Mouse (Mus musculus): ENCODE measurements around the gene Cacnb1. TPM values are rescaled to one million over a fixed set of nuclear protein-coding genes. Genes with fewer than 3 reads are reported as not detected.

Cacnb1 gene
- polyA plus RNA-seq, 1 experiment from 2014 or later = 13.2 TPM

DNA sequence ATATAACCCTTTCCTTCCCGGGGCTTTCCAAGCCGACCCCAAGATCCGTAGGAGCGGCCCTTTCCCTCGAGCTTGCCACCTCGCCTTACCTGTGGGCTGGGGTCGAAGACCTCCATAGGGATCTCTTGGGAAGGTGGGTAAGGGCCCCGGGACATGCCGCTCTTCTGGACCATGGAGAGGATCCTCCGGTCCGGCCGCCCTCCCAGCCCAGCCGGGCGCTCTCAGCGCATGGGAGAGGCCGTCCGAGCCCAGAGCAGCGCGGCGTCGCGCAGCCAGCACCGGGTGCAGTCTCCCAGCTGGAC is 630 bp downstream of the Cacnb1 start:
- no peaks in the 10 kb centered on the region for H3K9me3 ChIP-seq
- peak overlapping the region; percentile 92 for H3K27ac ChIP-seq
- 0 out of 2 replicates have a peak, but pooled peaks cover 4% of the 10 kb centered on the region for H3K27me3 ChIP-seq
- ATAC-seq (ENCODE audit: insufficient number of reproducible peaks, insufficient read depth, low FRiP score, low TSS enrichment, low read depth) = peak; percentile 18
- WGBS = 0% methylated on average over 23 of the region's 23 CpGs
- peak overlapping the region; percentile 88 for H3K4me3 ChIP-seq (replicated peaks)
- H3K36me3 ChIP-seq = peaks cover 20% of the 10 kb centered on the region
- H3K4me1 ChIP-seq (replicated peaks) = peaks cover 34% of the 10 kb centered on the region
- H3K9ac ChIP-seq (replicated peaks) = peak overlapping the region; percentile 86
- peak overlapping the region; percentile 81 for H3K4me2 ChIP-seq

DNA sequence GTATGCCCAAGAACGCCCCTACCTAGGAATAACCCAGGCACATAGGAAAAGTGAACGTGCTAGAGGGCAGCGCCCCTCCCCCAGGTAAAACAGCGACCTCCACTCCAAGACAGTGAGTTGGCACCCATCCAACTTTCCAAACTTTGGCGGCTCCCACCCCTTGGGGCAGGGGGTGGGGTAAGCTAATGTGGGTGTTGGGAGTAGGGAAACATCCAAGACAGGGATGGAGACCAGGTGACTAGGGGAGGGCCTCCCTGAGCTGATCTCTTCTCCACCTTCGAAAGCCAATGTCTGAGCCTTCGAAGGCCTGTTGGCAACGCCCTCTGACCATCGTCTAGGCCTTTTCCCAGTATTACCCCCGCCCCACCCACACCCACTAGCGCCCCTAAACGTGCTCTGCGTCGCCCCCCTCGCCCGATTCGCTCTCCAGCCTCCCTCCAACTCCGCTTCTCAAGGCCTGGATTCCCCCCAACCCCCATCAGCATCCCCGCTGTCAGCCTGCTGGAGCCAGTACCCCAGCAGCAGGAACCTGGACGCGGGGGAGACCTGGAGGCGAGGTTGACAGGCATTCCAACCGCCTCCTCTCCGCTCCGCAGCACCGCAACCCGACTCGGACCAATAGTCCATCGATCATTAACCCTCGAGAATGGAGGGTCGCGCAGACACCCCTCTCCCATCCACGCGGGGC is 1.1 kb downstream of the Cacnb1 start:
- peak overlapping the region; percentile 92 for H3K27ac ChIP-seq
- peak; percentile 20; the same call in 1 of the 2 replicates for ATAC-seq (ENCODE audit: insufficient number of reproducible peaks, insufficient read depth, low FRiP score, low TSS enrichment, low read depth)
- peak overlapping the region; percentile 81 for H3K4me2 ChIP-seq
- 0 out of 2 replicates have a peak, but pooled peaks cover 4% of the 10 kb centered on the region for H3K27me3 ChIP-seq
- 4% methylated on average over 34 of the region's 34 CpGs for WGBS
- peaks cover 25% of the 10 kb centered on the region for H3K36me3 ChIP-seq
- peak overlapping the region; percentile 86 for H3K9ac ChIP-seq (replicated peaks)
- peaks cover 34% of the 10 kb centered on the region for H3K4me1 ChIP-seq (replicated peaks)
- no peaks in the 10 kb centered on the region for H3K9me3 ChIP-seq
- H3K4me3 ChIP-seq (replicated peaks) = peak overlapping the region; percentile 88

DNA sequence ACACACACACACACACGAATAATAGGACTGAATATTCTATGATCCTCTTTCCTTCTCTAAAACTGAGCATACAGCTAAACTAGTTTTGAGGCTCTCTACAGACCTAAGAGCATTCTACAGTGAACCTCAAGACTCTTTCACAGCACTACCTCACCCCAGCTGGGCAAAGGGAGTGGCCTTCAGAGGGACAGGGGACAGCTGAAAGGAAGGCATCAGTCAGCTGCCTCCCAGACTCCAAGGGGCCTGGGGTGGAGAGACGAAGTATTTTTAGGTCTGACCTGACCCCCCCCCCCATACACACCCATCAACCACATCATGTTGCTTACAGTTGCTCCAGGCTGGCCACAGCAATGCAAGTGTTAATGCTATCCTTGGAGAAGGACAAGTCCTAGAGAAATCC is 1.7 kb downstream of the Cacnb1 start:
- Histone ChIP-seq H3K9me3 (no peaks in the 10 kb centered on the region), H3K4me1 (replicated peaks) (peaks cover 33% of the 10 kb centered on the region), H3K27ac (peak overlapping the region; percentile 92), H3K4me2 (peak overlapping the region; percentile 81), H3K27me3 (0 out of 2 replicates have a peak, but pooled peaks cover 4% of the 10 kb centered on the region), H3K9ac (replicated peaks) (peak overlapping the region; percentile 86; the same call in 1 of the 2 replicates), H3K36me3 (peaks cover 30% of the 10 kb centered on the region), H3K4me3 (replicated peaks) (peak overlapping the region; percentile 88)
- WGBS = 46% methylated on average over 2 of the region's 2 CpGs
- 0 out of 2 replicates have a peak, but pooled peaks have one; percentile 3 for ATAC-seq (ENCODE audit: insufficient number of reproducible peaks, insufficient read depth, low FRiP score, low TSS enrichment, low read depth)

DNA sequence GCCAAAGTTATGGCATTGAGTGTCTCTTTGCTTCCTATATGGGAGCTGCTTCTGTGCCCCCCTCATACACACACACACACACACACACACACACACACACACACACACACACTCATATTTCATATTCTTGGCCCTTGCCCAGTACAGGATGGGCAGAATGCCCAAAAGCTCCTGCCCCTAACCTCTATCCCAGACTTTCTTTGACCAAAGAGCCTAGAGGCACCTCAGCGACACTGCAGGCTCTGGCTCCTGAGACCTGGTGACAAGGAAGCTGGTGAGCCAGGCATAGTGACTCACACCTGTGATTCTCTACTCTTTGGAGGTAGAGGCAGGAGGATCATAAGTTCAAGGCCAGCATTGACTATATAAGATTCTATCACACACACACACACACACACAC is 2.1 kb downstream of the Cacnb1 start:
- H3K36me3 ChIP-seq = peaks cover 35% of the 10 kb centered on the region
- H3K9ac ChIP-seq (replicated peaks) = no peak overlapping the region
- no peak overlapping the region for H3K27ac ChIP-seq
- H3K4me3 ChIP-seq (replicated peaks) = peak overlapping the region; percentile 88
- H3K9me3 ChIP-seq = no peaks in the 10 kb centered on the region
- 0 out of 2 replicates have a peak, but pooled peaks cover 4% of the 10 kb centered on the region for H3K27me3 ChIP-seq
- ATAC-seq (ENCODE audit: insufficient number of reproducible peaks, insufficient read depth, low FRiP score, low TSS enrichment, low read depth) = no peak
- H3K4me2 ChIP-seq = peak overlapping the region; percentile 81
- peaks cover 29% of the 10 kb centered on the region for H3K4me1 ChIP-seq (replicated peaks)
- WGBS = 63% methylated on average over 1 of the region's 1 CpGs

DNA sequence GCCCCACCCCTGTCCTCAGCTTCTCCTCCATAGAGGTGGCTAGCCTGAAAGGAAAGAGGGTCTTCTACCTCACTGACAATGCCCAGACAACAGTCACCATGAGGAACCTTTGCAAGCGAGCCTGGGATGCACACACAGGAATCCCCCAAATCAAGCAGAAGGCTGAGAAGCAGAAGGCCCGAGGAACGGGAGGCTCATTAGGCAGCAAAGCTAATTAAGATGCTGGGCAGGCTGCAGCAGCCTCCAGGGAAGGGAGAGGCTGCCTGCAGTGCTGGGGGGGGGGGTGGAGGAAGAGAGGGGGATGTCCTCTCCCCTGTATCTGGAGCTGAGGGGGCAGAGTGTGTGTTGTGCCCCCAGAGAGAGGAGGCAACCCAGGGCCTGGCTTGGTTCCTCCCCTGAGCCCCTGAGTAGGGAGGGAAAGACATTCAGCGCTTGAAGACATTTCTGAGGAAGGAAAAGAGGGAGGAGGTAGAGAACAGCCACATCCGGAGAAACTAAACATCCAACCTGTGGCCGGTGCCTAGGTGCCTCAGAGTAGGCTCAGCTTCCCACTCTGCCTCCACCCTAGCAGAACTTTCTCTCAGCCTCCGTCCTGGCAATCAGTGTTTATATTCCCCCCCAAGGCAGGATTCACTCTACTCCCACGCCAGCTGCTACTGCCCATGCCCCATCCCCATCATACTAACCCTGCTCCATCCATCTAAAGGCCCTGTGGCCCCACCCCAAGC is 2.8 kb downstream of the Cacnb1 start:
- WGBS = 25% methylated on average over 8 of the region's 8 CpGs
- H3K4me2 ChIP-seq = peak overlapping the region; percentile 81
- H3K9ac ChIP-seq (replicated peaks) = 0 out of 2 replicates have a peak overlapping the region, but pooled peaks have one; percentile 8
- peaks cover 41% of the 10 kb centered on the region for H3K36me3 ChIP-seq
- H3K27me3 ChIP-seq = 0 out of 2 replicates have a peak, but pooled peaks cover 4% of the 10 kb centered on the region
- peak overlapping the region; percentile 88; the same call in 1 of the 2 replicates for H3K4me3 ChIP-seq (replicated peaks)
- H3K27ac ChIP-seq = no peak overlapping the region
- no peak for ATAC-seq (ENCODE audit: insufficient number of reproducible peaks, insufficient read depth, low FRiP score, low TSS enrichment, low read depth)
- H3K9me3 ChIP-seq = no peaks in the 10 kb centered on the region
- peaks cover 27% of the 10 kb centered on the region for H3K4me1 ChIP-seq (replicated peaks)

DNA sequence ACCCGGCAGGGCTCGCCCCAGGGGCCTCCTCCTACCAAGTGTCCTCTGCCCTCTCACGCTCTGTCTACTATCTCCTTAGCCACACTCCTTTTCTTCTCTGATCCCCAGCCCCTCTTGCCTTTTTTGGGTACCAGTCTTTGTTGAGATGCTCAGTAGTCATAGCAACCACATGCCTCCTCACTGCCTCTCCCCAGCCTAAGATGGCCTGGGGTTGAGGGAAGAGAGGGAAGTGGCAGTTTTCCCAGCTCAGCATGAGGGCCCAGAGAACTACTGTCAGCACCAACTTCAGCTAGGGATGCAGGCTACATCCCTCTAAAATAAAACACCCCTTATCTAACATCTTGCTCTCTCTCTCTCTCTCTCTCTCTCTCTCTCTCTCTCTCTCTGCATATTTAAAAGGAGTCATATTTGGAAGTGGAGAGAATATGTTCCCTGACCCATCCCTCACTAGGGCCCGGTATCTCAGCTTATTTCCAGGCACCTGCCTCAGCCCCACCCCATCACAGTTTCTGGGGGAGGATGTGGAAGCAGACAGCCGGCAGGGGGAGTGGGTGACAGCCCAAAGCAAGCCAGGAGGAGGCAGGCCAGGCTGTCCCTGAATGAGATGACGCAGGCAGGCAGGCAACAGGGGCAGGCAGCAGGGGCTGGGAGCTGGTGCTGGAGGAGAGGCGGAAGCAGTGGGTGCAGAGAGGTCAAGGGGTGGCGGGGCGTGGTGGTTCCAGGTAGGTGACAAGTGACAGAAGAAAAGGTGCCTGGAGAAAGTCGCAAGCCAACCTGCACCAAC is 3.8 kb downstream of the Cacnb1 start:
- 0 out of 2 replicates have a peak overlapping the region, but pooled peaks have one; percentile 81 for H3K4me2 ChIP-seq
- H3K9me3 ChIP-seq = no peaks in the 10 kb centered on the region
- H3K4me3 ChIP-seq (replicated peaks) = no peak overlapping the region
- H3K27me3 ChIP-seq = 0 out of 2 replicates have a peak, but pooled peaks cover 4% of the 10 kb centered on the region
- H3K36me3 ChIP-seq = peaks cover 51% of the 10 kb centered on the region
- H3K27ac ChIP-seq = no peak overlapping the region
- WGBS = 48% methylated on average over 10 of the region's 10 CpGs
- ATAC-seq (ENCODE audit: insufficient number of reproducible peaks, insufficient read depth, low FRiP score, low TSS enrichment, low read depth) = no peak
- H3K4me1 ChIP-seq (replicated peaks) = peaks cover 27% of the 10 kb centered on the region
- no peak overlapping the region; the same call in 1 of the 2 replicates for H3K9ac ChIP-seq (replicated peaks)

DNA sequence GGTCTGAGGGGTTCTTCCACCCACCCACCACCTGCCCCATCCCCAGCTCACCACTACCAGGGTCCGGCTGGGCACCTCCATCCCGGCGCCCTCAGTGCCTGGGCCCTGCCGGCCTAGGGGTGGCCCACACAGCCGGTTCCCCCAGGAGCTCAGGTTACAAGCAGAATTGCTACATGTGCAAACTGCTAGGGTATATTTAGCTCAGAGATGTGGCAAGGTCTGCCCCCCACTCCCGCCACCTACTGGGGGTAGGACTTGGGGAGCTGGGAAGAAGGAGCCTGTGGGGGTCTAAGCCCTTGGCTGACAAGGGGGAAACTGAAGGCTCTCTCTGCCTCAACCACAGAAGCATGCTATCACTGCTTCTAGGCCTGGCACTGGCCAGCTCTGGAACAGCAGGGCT is 4.6 kb downstream of the Cacnb1 start:
- 59% methylated on average over 6 of the region's 6 CpGs for WGBS
- peaks cover 58% of the 10 kb centered on the region for H3K36me3 ChIP-seq

DNA sequence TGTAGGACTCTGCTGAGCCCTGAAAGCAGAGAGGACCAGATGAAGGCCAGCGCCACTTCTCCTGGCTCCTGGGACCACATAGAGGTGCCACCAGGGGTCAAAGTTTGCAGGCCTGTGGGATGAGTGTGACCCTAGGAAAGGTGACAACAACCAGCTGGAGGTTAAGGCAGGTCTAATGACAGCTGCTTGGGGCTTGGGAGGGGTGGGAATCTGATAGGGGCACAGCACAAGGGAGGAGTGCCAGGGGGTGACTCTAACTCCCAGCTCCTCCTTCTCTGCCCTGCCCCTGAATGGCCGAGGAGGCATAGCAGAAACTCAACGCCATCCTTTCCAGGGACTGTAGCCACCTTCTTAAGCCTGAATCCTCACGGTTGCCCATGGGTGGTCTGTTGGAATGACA is 6.0 kb downstream of the Cacnb1 start:
- Histone ChIP-seq H3K9me3 (no peaks in the 10 kb centered on the region), H3K4me2 (no peak overlapping the region), H3K9ac (replicated peaks) (no peak overlapping the region), H3K36me3 (peaks cover 67% of the 10 kb centered on the region), H3K4me3 (replicated peaks) (no peak overlapping the region), H3K27me3 (0 out of 2 replicates have a peak, but pooled peaks cover 10% of the 10 kb centered on the region), H3K4me1 (replicated peaks) (peaks cover 26% of the 10 kb centered on the region), H3K27ac (no peak overlapping the region)
- 69% methylated on average over 4 of the region's 4 CpGs for WGBS
- no peak for ATAC-seq (ENCODE audit: insufficient number of reproducible peaks, insufficient read depth, low FRiP score, low TSS enrichment, low read depth)

More for the DNA sequence above, 4.6 kb downstream of the Cacnb1 start:
- Histone ChIP-seq H3K27ac (no peak overlapping the region), H3K27me3 (0 out of 2 replicates have a peak, but pooled peaks cover 4% of the 10 kb centered on the region), H3K4me3 (replicated peaks) (no peak overlapping the region), H3K9ac (replicated peaks) (no peak overlapping the region), H3K9me3 (no peaks in the 10 kb centered on the region), H3K4me1 (replicated peaks) (peaks cover 27% of the 10 kb centered on the region), H3K4me2 (no peak overlapping the region)
- no peak for ATAC-seq (ENCODE audit: insufficient number of reproducible peaks, insufficient read depth, low FRiP score, low TSS enrichment, low read depth)

DNA sequence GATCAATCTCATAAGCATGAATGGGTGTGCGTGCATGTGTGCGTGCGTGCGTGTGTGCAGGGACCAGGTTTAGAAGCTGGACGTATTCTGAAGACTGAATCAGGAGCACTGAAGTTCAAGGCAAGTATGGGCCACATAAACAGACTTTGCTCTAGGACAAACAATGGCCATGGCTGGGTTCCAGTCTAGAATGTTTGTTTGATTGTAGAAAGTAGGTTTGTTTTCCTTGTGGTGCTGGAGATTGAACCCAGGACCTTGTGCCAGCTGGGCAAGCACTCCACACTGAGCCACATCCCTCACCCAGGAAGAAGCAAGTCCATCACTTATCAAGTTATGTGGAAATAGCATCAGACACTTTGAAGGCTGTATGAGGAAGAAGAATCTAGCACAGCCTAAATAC is 6.7 kb downstream of the Cacnb1 start:
- Histone ChIP-seq H3K9ac (replicated peaks) (no peak overlapping the region), H3K4me3 (replicated peaks) (no peak overlapping the region), H3K4me1 (replicated peaks) (peaks cover 20% of the 10 kb centered on the region), H3K27ac (no peak overlapping the region), H3K9me3 (no peaks in the 10 kb centered on the region), H3K36me3 (peaks cover 74% of the 10 kb centered on the region), H3K4me2 (no peak overlapping the region), H3K27me3 (peaks cover 10% of the 10 kb centered on the region; the same call in 1 of the 2 replicates)
- no peak for ATAC-seq (ENCODE audit: insufficient number of reproducible peaks, insufficient read depth, low FRiP score, low TSS enrichment, low read depth)
- 96% methylated on average over 5 of the region's 5 CpGs for WGBS

DNA sequence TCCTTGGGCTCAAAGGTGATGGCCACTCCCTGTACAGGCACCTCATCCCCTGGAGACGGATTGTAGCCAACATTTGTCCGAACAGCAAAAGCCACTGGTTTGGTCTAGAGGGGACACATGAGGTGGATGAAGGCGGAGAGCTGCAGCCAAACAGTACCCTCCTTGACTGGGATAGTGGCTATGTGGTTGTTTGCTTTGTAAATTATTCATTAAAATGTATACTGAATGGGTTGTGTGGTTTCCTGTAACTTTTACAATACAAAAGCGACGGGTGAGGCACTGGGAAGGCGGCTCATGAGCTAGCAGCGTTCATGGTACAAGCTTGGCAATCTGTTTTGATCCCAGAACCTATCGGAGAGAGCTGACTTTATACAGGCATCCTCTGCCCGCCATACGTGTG is 10.0 kb downstream of the Cacnb1 start:
- ATAC-seq (ENCODE audit: insufficient number of reproducible peaks, insufficient read depth, low FRiP score, low TSS enrichment, low read depth) = no peak
- Histone ChIP-seq H3K36me3 (peaks cover 94% of the 10 kb centered on the region), H3K27ac (no peak overlapping the region), H3K4me2 (no peak overlapping the region), H3K4me3 (replicated peaks) (no peak overlapping the region), H3K27me3 (peaks cover 6% of the 10 kb centered on the region; the same call in 1 of the 2 replicates), H3K9ac (replicated peaks) (no peak overlapping the region), H3K4me1 (replicated peaks) (no peaks in the 10 kb centered on the region), H3K9me3 (no peaks in the 10 kb centered on the region)
- WGBS = 75% methylated on average over 10 of the region's 10 CpGs
